Mouse (Mus musculus) adrenal gland, postnatal 10 days (tissue): ENCODE results near the gene Prickle2. TPM values are rescaled to one million over a fixed set of nuclear protein-coding genes. Genes with fewer than 3 reads are reported as not detected.

Experiments
- DNase-seq: peaks from one replicate; pipeline ENCODE4 v3.0.0; 2021; ENCODE audit warnings: mixed read lengths
- total RNA-seq, 2 experiments: library from RNA; stranded (reverse); gene quantifications; 2 replicates each; pipeline ENCODE4 v1.2.3; 2021

The Prickle2 gene
- total RNA-seq, 2 experiments from 2014 or later: 6.5 to 10.3 TPM

GRCm38 (mm10) chr6:92667544-92667943 is 38.4 kb downstream of the Prickle2 start:
- DNase-seq: no peak

GRCm38 (mm10) chr6:92665530-92665989 is 40.4 kb downstream of the Prickle2 start:
- DNase-seq: peak; percentile 83

GRCm38 (mm10) chr6:92663885-92664284 is 42.1 kb downstream of the Prickle2 start:
- no peak for DNase-seq

- DNase-seq: no peak
These were observed 42.5 kb downstream of the Prickle2 start for GRCm38 (mm10) chr6:92663433-92663832.

GRCm38 (mm10) chr6:92649063-92649462 is 56.9 kb downstream of the Prickle2 start:
- no peak for DNase-seq

GRCm38 (mm10) chr6:92648571-92648970 is 57.4 kb downstream of the Prickle2 start:
- no peak for DNase-seq

- no peak for DNase-seq
These were observed 63.0 kb downstream of the Prickle2 start for GRCm38 (mm10) chr6:92642929-92643328.

GRCm38 (mm10) chr6:92641956-92642355 is 64.0 kb downstream of the Prickle2 start:
- no peak for DNase-seq

- DNase-seq: no peak
These were observed 65.1 kb downstream of the Prickle2 start for GRCm38 (mm10) chr6:92640896-92641295.

- DNase-seq: no peak
These were observed 69.5 kb downstream of the Prickle2 start for GRCm38 (mm10) chr6:92636431-92636830.

GRCm38 (mm10) chr6:92634876-92635468 is 71.0 kb downstream of the Prickle2 start:
- no peak for DNase-seq

GRCm38 (mm10) chr6:92630991-92631390 is 75.0 kb downstream of the Prickle2 start:
- DNase-seq: peak; percentile 21

- DNase-seq: no peak
These were observed 78.2 kb downstream of the Prickle2 start for GRCm38 (mm10) chr6:92627711-92628110.

- no peak for DNase-seq
These were observed 78.8 kb downstream of the Prickle2 start for GRCm38 (mm10) chr6:92627048-92627617.

GRCm38 (mm10) chr6:92625923-92626322 is 80.0 kb downstream of the Prickle2 start:
- DNase-seq: peak; percentile 42

GRCm38 (mm10) chr6:92624306-92624705 is 81.6 kb downstream of the Prickle2 start:
- no peak for DNase-seq

- no peak for DNase-seq
These were observed 88.8 kb downstream of the Prickle2 start for GRCm38 (mm10) chr6:92617183-92617582.

- DNase-seq: peak; percentile 27
These were observed 91.2 kb downstream of the Prickle2 start for GRCm38 (mm10) chr6:92614771-92615170.

GRCm38 (mm10) chr6:92612151-92612769 is 93.7 kb downstream of the Prickle2 start:
- DNase-seq: peak; percentile 20

GRCm38 (mm10) chr6:92609682-92610235 is 96.2 kb downstream of the Prickle2 start:
- no peak for DNase-seq

- no peak for DNase-seq
These were observed 96.9 kb downstream of the Prickle2 start for GRCm38 (mm10) chr6:92609078-92609477.

- no peak for DNase-seq
These were observed 100.8 kb downstream of the Prickle2 start for GRCm38 (mm10) chr6:92605156-92605555.

- DNase-seq: no peak
These were observed 109.6 kb downstream of the Prickle2 start for GRCm38 (mm10) chr6:92596340-92596739.
